Mouse (Mus musculus): ENCODE results near the gene St3gal2. TPM values are rescaled to one million over a fixed set of nuclear protein-coding genes. Genes with fewer than 3 reads are reported as not detected.
A peak's percentile ranks its signal among the peaks of the same experiment; 100 is the strongest.

The St3gal2 gene
- polyA plus RNA-seq (2015; fragmentation: Nextera tagmentation; extraction: Ambion mirVana): 24.7 and 25.2 TPM in 2 replicates

GRCm38 (mm10) chr8:110919341-110920031, at the start of gene St3gal2:
TSS of gene St3gal2 (plus strand) at chr8:110919922.
- Histone ChIP-seq H3K36me3 (0 out of 2 replicates have a peak, but pooled peaks cover 4% of the 10 kb centered on the region), H3K27me3 (no peaks in the 10 kb centered on the region), H3K9ac (peak within 1 kb of the TSS; percentile 92), H3K27ac (replicated peaks) (peak within 1 kb of the TSS; percentile 87), H3K4me1 (replicated peaks) (peaks cover 40% of the 10 kb centered on the region), H3K4me3 (peak within 1 kb of the TSS; percentile 85), H3K4me2 (peak within 1 kb of the TSS; percentile 93), H3K9me3 (no peaks in the 10 kb centered on the region)
- WGBS: 2% methylated on average over 27 of the region's 36 CpGs
- peak; percentile 99 for ATAC-seq (ENCODE audit: low read depth)

- Histone ChIP-seq H3K36me3 (peaks cover 91% of the 10 kb centered on the region), H3K27ac (replicated peaks) (no peak overlapping the region), H3K9ac (no peak overlapping the region), H3K9me3 (no peaks in the 10 kb centered on the region), H3K4me2 (no peak overlapping the region), H3K27me3 (no peaks in the 10 kb centered on the region), H3K4me1 (replicated peaks) (no peaks in the 10 kb centered on the region), H3K4me3 (no peak overlapping the region)
- no peak for ATAC-seq (ENCODE audit: low read depth)
- WGBS: 97% methylated on average over 2 of the region's 2 CpGs
These were observed 49.2 kb upstream of the St3gal2 start for GRCm38 (mm10) chr8:110870501-110870900.

- H3K27ac ChIP-seq (replicated peaks): no peak overlapping the region
- no peak overlapping the region for H3K9ac ChIP-seq
These were observed 41.9 kb upstream of the St3gal2 start for GRCm38 (mm10) chr8:110877862-110878261.

GRCm38 (mm10) chr8:110881741-110882310, 37.9 kb upstream of the St3gal2 start:
- no peak overlapping the region for H3K4me2 ChIP-seq
- H3K9me3 ChIP-seq: no peaks in the 10 kb centered on the region
- no peak overlapping the region for H3K27ac ChIP-seq (replicated peaks)
- peaks cover 98% of the 10 kb centered on the region for H3K36me3 ChIP-seq
- 89% methylated on average over 10 of the region's 10 CpGs for WGBS
- no peaks in the 10 kb centered on the region for H3K4me1 ChIP-seq (replicated peaks)
- H3K4me3 ChIP-seq: no peak overlapping the region
- no peak overlapping the region for H3K9ac ChIP-seq
- no peak for ATAC-seq (ENCODE audit: low read depth)
- H3K27me3 ChIP-seq: no peaks in the 10 kb centered on the region

More at GRCm38 (mm10) chr8:110877862-110878261, 41.9 kb upstream of the St3gal2 start:
- WGBS: 92% methylated on average over 4 of the region's 4 CpGs
- no peaks in the 10 kb centered on the region for H3K9me3 ChIP-seq
- no peak for ATAC-seq (ENCODE audit: low read depth)
- no peak overlapping the region for H3K4me2 ChIP-seq
- peaks cover 93% of the 10 kb centered on the region for H3K36me3 ChIP-seq
- H3K4me3 ChIP-seq: no peak overlapping the region
- H3K4me1 ChIP-seq (replicated peaks): no peaks in the 10 kb centered on the region
- H3K27me3 ChIP-seq: no peaks in the 10 kb centered on the region

GRCm38 (mm10) chr8:110883824-110884223, 35.9 kb upstream of the St3gal2 start:
- no peak overlapping the region for H3K9ac ChIP-seq
- no peaks in the 10 kb centered on the region for H3K9me3 ChIP-seq
- no peak overlapping the region for H3K4me3 ChIP-seq
- H3K4me1 ChIP-seq (replicated peaks): no peaks in the 10 kb centered on the region
- H3K27ac ChIP-seq (replicated peaks): no peak overlapping the region
- no peak for ATAC-seq (ENCODE audit: low read depth)
- 96% methylated on average over 18 of the region's 18 CpGs for WGBS
- no peak overlapping the region for H3K4me2 ChIP-seq
- H3K27me3 ChIP-seq: no peaks in the 10 kb centered on the region
- peaks cover 94% of the 10 kb centered on the region for H3K36me3 ChIP-seq

GRCm38 (mm10) chr8:110886634-110887033, 33.1 kb upstream of the St3gal2 start:
- ATAC-seq (ENCODE audit: low read depth): no peak
- Histone ChIP-seq H3K9ac (no peak overlapping the region; the same call in 1 of the 2 replicates), H3K4me1 (replicated peaks) (no peaks in the 10 kb centered on the region), H3K36me3 (peaks cover 82% of the 10 kb centered on the region), H3K4me3 (no peak overlapping the region), H3K4me2 (no peak overlapping the region), H3K9me3 (no peaks in the 10 kb centered on the region), H3K27ac (replicated peaks) (no peak overlapping the region), H3K27me3 (no peaks in the 10 kb centered on the region)
- 87% methylated on average over 3 of the region's 3 CpGs for WGBS

GRCm38 (mm10) chr8:110887551-110887950, 32.2 kb upstream of the St3gal2 start:
- no peak overlapping the region for H3K4me2 ChIP-seq
- H3K4me3 ChIP-seq: no peak overlapping the region
- 93% methylated on average over 10 of the region's 10 CpGs for WGBS
- ATAC-seq (ENCODE audit: low read depth): no peak
- no peak overlapping the region for H3K9ac ChIP-seq
- H3K27ac ChIP-seq (replicated peaks): no peak overlapping the region
- H3K36me3 ChIP-seq: peaks cover 75% of the 10 kb centered on the region
- no peaks in the 10 kb centered on the region for H3K4me1 ChIP-seq (replicated peaks)
- no peaks in the 10 kb centered on the region for H3K27me3 ChIP-seq
- no peaks in the 10 kb centered on the region for H3K9me3 ChIP-seq

GRCm38 (mm10) chr8:110888441-110888840, 31.3 kb upstream of the St3gal2 start:
- Histone ChIP-seq H3K4me2 (no peak overlapping the region), H3K36me3 (peaks cover 74% of the 10 kb centered on the region), H3K4me3 (no peak overlapping the region), H3K27me3 (no peaks in the 10 kb centered on the region), H3K27ac (replicated peaks) (no peak overlapping the region), H3K9me3 (no peaks in the 10 kb centered on the region), H3K9ac (no peak overlapping the region), H3K4me1 (replicated peaks) (no peaks in the 10 kb centered on the region)
- WGBS: 92% methylated on average over 8 of the region's 8 CpGs
- no peak for ATAC-seq (ENCODE audit: low read depth)

- 93% methylated on average over 16 of the region's 16 CpGs for WGBS
- Histone ChIP-seq H3K9me3 (no peaks in the 10 kb centered on the region), H3K36me3 (peaks cover 71% of the 10 kb centered on the region), H3K27ac (replicated peaks) (no peak overlapping the region), H3K27me3 (no peaks in the 10 kb centered on the region), H3K4me1 (replicated peaks) (no peaks in the 10 kb centered on the region), H3K9ac (no peak overlapping the region), H3K4me3 (no peak overlapping the region), H3K4me2 (no peak overlapping the region)
- ATAC-seq (ENCODE audit: low read depth): no peak
These were observed 30.9 kb upstream of the St3gal2 start for GRCm38 (mm10) chr8:110888860-110889259.

GRCm38 (mm10) chr8:110889904-110890470, 29.7 kb upstream of the St3gal2 start:
- WGBS: 79% methylated on average over 12 of the region's 12 CpGs
- no peak for ATAC-seq (ENCODE audit: low read depth)
- H3K9me3 ChIP-seq: no peaks in the 10 kb centered on the region
- no peaks in the 10 kb centered on the region for H3K4me1 ChIP-seq (replicated peaks)
- H3K27ac ChIP-seq (replicated peaks): no peak overlapping the region
- H3K4me3 ChIP-seq: no peak overlapping the region
- no peak overlapping the region for H3K4me2 ChIP-seq
- H3K27me3 ChIP-seq: no peaks in the 10 kb centered on the region
- H3K9ac ChIP-seq: no peak overlapping the region
- H3K36me3 ChIP-seq: peaks cover 65% of the 10 kb centered on the region

- no peaks in the 10 kb centered on the region for H3K27me3 ChIP-seq
- no peaks in the 10 kb centered on the region for H3K9me3 ChIP-seq
- H3K4me2 ChIP-seq: no peak overlapping the region
- no peak for ATAC-seq (ENCODE audit: low read depth)
- no peak overlapping the region for H3K4me3 ChIP-seq
- H3K9ac ChIP-seq: no peak overlapping the region
- WGBS: 92% methylated on average over 7 of the region's 7 CpGs
- H3K36me3 ChIP-seq: peaks cover 45% of the 10 kb centered on the region
- H3K4me1 ChIP-seq (replicated peaks): no peaks in the 10 kb centered on the region
- no peak overlapping the region for H3K27ac ChIP-seq (replicated peaks)
These were observed 27.7 kb upstream of the St3gal2 start for GRCm38 (mm10) chr8:110892040-110892439.

GRCm38 (mm10) chr8:110892913-110893312, 26.8 kb upstream of the St3gal2 start:
- no peak overlapping the region for H3K4me3 ChIP-seq
- no peaks in the 10 kb centered on the region for H3K4me1 ChIP-seq (replicated peaks)
- no peak for ATAC-seq (ENCODE audit: low read depth)
- H3K9ac ChIP-seq: no peak overlapping the region
- H3K27ac ChIP-seq (replicated peaks): no peak overlapping the region
- H3K4me2 ChIP-seq: no peak overlapping the region
- H3K36me3 ChIP-seq: peaks cover 43% of the 10 kb centered on the region
- WGBS: 94% methylated on average over 2 of the region's 2 CpGs
- no peaks in the 10 kb centered on the region for H3K9me3 ChIP-seq
- no peaks in the 10 kb centered on the region for H3K27me3 ChIP-seq

Data from neural tube, embryonic 13.5 days (tissue).